Mouse (Mus musculus) G1E (cell line): ENCODE data around the gene Zfp622.

Source experiments
- CTCF ChIP-seq: IDR thresholded peaks from 2 replicates; pipeline ENCODE4 v1.5.1; 2012; ENCODE audit warnings: low read depth, low read length, inconsistent platforms, mixed read lengths
- GATA1 ChIP-seq: IDR thresholded peaks from 2 replicates; pipeline ENCODE4 v1.6.1; 2012; ENCODE audit warnings: borderline replicate concordance, low read length, inconsistent platforms, mixed read lengths
- TAL1 ChIP-seq: conservative IDR thresholded peaks from 2 replicates; pipeline ENCODE4 v1.6.1; 2012; ENCODE audit warnings: low read depth, low read length, inconsistent platforms, mixed read lengths

GRCm38 (mm10) chr15:26041196-26041947 is 57.2 kb downstream of the Zfp622 start:
- TF ChIP-seq CTCF (no peak), GATA1 (no peak), TAL1 (no peak)
